Mouse (Mus musculus): ENCODE measurements around the gene AI593442.

Gene AI593442

DNA sequence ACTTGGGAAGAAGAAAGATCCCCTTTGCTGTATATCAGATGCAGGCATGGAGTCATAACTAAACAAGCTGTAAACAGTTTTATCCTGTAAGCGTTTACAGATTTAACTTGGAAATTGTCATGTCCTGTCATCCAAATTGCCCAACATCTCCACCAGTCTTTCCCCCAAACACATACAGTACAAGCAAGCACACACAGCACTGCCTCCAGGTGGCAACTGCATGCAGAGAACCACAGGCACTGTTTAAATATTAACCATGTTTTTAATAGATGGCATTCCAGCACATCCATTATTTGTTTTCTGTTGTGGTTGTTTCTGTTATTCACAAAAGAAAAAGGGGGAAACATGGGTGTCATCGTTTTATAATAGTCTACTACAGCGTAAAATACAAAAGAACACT, 3.6 kb downstream of the AI593442 start:
- TF ChIP-seq POU5F1 (IDR thresholded peaks at IDR 0.05; ENCODE audit: borderline replicate concordance, low read length) (no peak), CTCF (conservative IDR thresholded peaks at IDR 0.05; ENCODE audit: low read length) (no peak), NANOG (IDR thresholded peaks at IDR 0.05; ENCODE audit: borderline replicate concordance, low read length) (no peak)
- H3K36me3 ChIP-seq (ENCODE audit: insufficient read depth, low read length), result no peaks in the 10 kb centered on the region
- H3K27me3 ChIP-seq (ENCODE audit: insufficient read depth, low read length), result peaks cover 34% of the 10 kb centered on the region
- H3K9me3 ChIP-seq (ENCODE audit: low read length), result peaks cover under 1% of the 10 kb centered on the region
- H3K4me1 ChIP-seq (replicated peaks; ENCODE audit: low read depth, low read length), result peaks cover 20% of the 10 kb centered on the region
- H3K4me3 ChIP-seq (replicated peaks; ENCODE audit: low read length), result no peak overlapping the region

DNA sequence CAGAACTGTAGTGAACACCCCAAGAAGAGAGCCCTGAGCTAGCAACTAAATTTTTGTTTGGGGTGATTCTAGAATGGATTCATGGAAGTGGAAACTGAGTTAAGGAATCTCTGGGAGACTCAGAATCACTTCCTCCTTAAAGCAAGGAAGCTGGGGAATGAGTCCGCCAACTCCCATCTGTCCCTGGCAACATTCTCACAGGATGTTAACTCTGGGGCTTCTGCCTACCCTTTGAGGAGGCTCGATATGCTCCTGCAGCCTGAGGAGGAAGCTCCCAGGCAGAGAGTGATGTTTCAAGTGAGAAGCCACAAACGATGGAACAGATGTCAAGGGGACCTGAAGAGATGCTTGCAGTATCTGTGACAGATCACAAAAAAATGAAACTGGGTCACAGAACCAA, 18.2 kb downstream of the AI593442 start:
- no peaks in the 10 kb centered on the region for H3K36me3 ChIP-seq (ENCODE audit: insufficient read depth, low read length)
- no peaks in the 10 kb centered on the region for H3K27me3 ChIP-seq (ENCODE audit: insufficient read depth, low read length)
- no peak for TF ChIP-seq POU5F1 (IDR thresholded peaks at IDR 0.05; ENCODE audit: borderline replicate concordance, low read length)
- H3K4me3 ChIP-seq (replicated peaks; ENCODE audit: low read length), result no peak overlapping the region
- H3K9me3 ChIP-seq (ENCODE audit: low read length), result no peaks in the 10 kb centered on the region
- H3K4me1 ChIP-seq (replicated peaks; ENCODE audit: low read depth, low read length), result no peaks in the 10 kb centered on the region

DNA sequence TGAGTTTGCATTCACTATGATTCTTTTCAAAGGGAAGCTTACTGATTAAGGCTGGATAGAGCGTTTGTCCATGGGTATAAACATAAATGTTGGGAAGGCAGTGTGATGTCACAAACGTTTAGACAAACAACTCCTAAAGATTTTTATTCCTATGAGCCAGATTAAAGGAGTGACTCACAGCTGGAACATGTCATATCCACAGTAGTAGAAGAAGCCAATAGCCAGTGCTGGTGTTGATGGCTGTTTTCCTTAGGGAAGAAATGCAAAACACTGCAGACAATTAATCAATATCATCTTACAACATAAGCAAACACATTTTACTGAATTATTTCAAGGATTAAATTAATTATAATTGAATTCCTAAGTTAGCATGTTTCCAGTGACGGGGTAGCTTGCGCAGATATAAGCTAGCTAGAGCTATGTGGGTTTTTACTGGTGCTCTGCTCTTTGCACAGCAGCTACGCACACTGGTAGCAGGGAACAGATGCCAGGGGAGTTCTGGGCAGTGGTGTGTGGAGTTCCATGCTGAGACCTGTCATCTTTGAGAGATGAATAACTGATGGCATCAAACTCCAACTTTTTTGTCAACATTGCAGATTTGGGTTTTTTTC, 29.1 kb downstream of the AI593442 start:
- TF ChIP-seq NANOG (IDR thresholded peaks at IDR 0.05; ENCODE audit: borderline replicate concordance, low read length), result no peak
- TF ChIP-seq POU5F1 (IDR thresholded peaks at IDR 0.05; ENCODE audit: borderline replicate concordance, low read length), result no peak
- TF ChIP-seq CTCF (conservative IDR thresholded peaks at IDR 0.05; ENCODE audit: low read length), result no peak
- Histone ChIP-seq H3K4me3 (replicated peaks; ENCODE audit: low read length) (no peak overlapping the region), H3K9me3 (ENCODE audit: low read length) (no peaks in the 10 kb centered on the region), H3K36me3 (ENCODE audit: insufficient read depth, low read length) (no peaks in the 10 kb centered on the region), H3K27me3 (ENCODE audit: insufficient read depth, low read length) (no peaks in the 10 kb centered on the region), H3K4me1 (replicated peaks; ENCODE audit: low read depth, low read length) (no peaks in the 10 kb centered on the region)

DNA sequence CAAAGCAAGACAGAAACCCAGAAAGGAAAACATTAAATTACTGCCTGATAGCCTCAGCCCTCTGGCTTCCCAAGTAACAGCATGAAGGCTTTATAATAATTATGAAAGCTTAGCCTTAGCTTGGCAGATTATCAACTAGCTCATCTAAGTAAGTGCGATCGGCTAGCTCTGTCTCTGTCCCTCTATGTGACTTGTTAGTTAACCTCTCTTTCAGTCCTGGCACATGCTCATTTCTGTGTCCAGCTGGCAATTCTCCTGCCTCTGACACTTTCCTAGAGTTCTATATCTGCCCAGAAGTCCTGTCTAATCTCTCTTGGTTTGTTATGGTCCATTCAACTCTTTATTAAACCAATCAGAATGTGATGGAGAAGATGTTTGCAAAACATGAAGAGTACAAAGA, 34.3 kb downstream of the AI593442 start:
- Histone ChIP-seq H3K9me3 (ENCODE audit: low read length) (no peaks in the 10 kb centered on the region), H3K4me1 (replicated peaks; ENCODE audit: low read depth, low read length) (no peaks in the 10 kb centered on the region), H3K36me3 (ENCODE audit: insufficient read depth, low read length) (no peaks in the 10 kb centered on the region), H3K27me3 (ENCODE audit: insufficient read depth, low read length) (no peaks in the 10 kb centered on the region), H3K4me3 (replicated peaks; ENCODE audit: low read length) (no peak overlapping the region)
- TF ChIP-seq NANOG (IDR thresholded peaks at IDR 0.05; ENCODE audit: borderline replicate concordance, low read length) (no peak), CTCF (conservative IDR thresholded peaks at IDR 0.05; ENCODE audit: low read length) (no peak), POU5F1 (IDR thresholded peaks at IDR 0.05; ENCODE audit: borderline replicate concordance, low read length) (no peak)

DNA sequence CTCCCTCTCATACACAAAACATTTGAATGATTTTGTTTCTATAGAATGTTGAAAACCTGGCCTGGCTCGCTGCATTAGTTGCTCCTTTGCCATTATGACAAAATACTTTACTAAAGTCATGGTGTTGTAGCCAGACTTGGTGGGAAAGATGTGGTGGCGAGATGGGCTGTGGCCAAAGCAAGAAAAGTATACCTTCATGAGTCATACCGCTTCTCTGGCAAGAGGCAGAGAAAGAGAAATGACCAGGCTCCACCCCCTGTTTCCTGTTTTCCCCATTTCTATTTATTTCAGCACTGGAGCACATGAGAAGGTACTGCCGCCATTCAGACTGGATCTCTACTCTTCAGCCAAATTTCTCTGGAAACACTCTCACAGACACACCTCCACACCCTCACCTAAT, 35.0 kb downstream of the AI593442 start:
- Histone ChIP-seq H3K36me3 (ENCODE audit: insufficient read depth, low read length) (no peaks in the 10 kb centered on the region), H3K9me3 (ENCODE audit: low read length) (no peaks in the 10 kb centered on the region)
- TF ChIP-seq CTCF (conservative IDR thresholded peaks at IDR 0.05; ENCODE audit: low read length) (no peak), POU5F1 (IDR thresholded peaks at IDR 0.05; ENCODE audit: borderline replicate concordance, low read length) (no peak), NANOG (IDR thresholded peaks at IDR 0.05; ENCODE audit: borderline replicate concordance, low read length) (no peak)

DNA sequence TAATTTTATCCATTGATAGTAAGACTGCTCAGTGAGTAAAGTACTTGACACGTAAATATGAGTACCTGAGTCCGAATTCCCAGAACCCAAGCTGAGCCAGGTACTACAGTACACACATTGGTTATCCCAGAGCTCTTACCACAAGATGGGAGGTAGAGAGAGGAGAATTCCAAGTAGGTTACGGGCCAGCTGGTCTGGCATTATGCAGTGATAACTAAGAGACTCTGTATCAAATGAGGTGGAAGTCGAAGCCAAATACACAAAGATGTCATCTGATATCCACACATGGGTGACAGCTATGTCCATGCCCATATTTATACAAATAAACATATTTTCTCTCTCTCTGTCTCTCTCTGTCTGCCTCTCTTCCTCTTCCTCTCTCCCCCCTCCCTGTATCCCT, 35.4 kb downstream of the AI593442 start:
- TF ChIP-seq POU5F1 (IDR thresholded peaks at IDR 0.05; ENCODE audit: borderline replicate concordance, low read length) (no peak), NANOG (IDR thresholded peaks at IDR 0.05; ENCODE audit: borderline replicate concordance, low read length) (no peak), CTCF (conservative IDR thresholded peaks at IDR 0.05; ENCODE audit: low read length) (no peak)

More for the DNA sequence above, 35.0 kb downstream of the AI593442 start:
- H3K4me3 ChIP-seq (replicated peaks; ENCODE audit: low read length), result no peak overlapping the region
- no peaks in the 10 kb centered on the region for H3K4me1 ChIP-seq (replicated peaks; ENCODE audit: low read depth, low read length)
- H3K27me3 ChIP-seq (ENCODE audit: insufficient read depth, low read length), result no peaks in the 10 kb centered on the region

DNA sequence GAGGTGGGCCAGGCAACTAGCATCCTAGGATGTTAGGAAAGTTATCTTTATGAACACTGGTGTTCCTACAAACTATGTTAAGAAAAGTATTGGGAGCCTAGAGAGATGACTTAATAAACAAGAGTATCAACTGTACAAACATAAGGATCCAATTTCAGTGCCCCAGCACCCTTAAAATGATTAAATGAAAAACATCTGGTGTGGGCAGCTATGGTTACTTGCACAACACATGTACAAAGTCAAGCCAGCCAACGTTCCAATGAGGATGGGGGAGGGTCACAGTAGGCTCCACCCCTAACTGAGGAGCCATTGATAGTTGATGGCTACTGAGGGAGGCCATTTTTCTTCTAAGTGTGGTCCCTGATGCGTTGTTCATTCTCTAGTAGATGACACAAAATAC, 43.6 kb downstream of the AI593442 start:
- H3K9me3 ChIP-seq (ENCODE audit: low read length), result no peaks in the 10 kb centered on the region
- no peaks in the 10 kb centered on the region for H3K36me3 ChIP-seq (ENCODE audit: insufficient read depth, low read length)
- no peaks in the 10 kb centered on the region for H3K4me1 ChIP-seq (replicated peaks; ENCODE audit: low read depth, low read length)
- no peak overlapping the region for H3K4me3 ChIP-seq (replicated peaks; ENCODE audit: low read length)
- no peak for TF ChIP-seq NANOG (IDR thresholded peaks at IDR 0.05; ENCODE audit: borderline replicate concordance, low read length)
- no peak for TF ChIP-seq POU5F1 (IDR thresholded peaks at IDR 0.05; ENCODE audit: borderline replicate concordance, low read length)
- TF ChIP-seq CTCF (conservative IDR thresholded peaks at IDR 0.05; ENCODE audit: low read length), result no peak
- H3K27me3 ChIP-seq (ENCODE audit: insufficient read depth, low read length), result no peaks in the 10 kb centered on the region

More for the DNA sequence above, 35.4 kb downstream of the AI593442 start:
- Histone ChIP-seq H3K9me3 (ENCODE audit: low read length) (no peaks in the 10 kb centered on the region), H3K4me3 (replicated peaks; ENCODE audit: low read length) (no peak overlapping the region), H3K4me1 (replicated peaks; ENCODE audit: low read depth, low read length) (no peaks in the 10 kb centered on the region), H3K27me3 (ENCODE audit: insufficient read depth, low read length) (no peaks in the 10 kb centered on the region), H3K36me3 (ENCODE audit: insufficient read depth, low read length) (no peaks in the 10 kb centered on the region)

DNA sequence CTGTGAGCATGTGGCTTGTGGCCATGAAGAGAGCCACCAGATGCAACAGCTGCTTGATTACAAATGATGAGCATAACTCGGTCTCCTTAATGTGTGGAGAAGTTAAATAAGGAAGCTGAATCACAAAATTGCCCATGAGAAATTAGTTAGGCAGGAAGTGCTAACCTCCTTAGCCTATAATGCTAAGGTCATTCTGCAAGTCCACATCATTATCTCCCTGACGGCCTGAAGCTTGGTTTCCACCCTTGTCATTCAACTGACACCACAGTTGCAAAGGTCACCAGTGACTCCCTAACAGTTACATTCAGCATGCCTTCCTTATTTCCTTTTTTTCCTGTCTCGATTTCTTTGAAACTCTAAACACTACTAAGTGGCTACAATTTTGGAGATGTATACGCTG, 55.7 kb downstream of the AI593442 start:
- no peak for TF ChIP-seq POU5F1 (IDR thresholded peaks at IDR 0.05; ENCODE audit: borderline replicate concordance, low read length)
- TF ChIP-seq CTCF (conservative IDR thresholded peaks at IDR 0.05; ENCODE audit: low read length), result no peak
- no peak for TF ChIP-seq NANOG (IDR thresholded peaks at IDR 0.05; ENCODE audit: borderline replicate concordance, low read length)
- no peaks in the 10 kb centered on the region for H3K36me3 ChIP-seq (ENCODE audit: insufficient read depth, low read length)
- no peaks in the 10 kb centered on the region for H3K9me3 ChIP-seq (ENCODE audit: low read length)
- no peaks in the 10 kb centered on the region for H3K27me3 ChIP-seq (ENCODE audit: insufficient read depth, low read length)
- H3K4me1 ChIP-seq (replicated peaks; ENCODE audit: low read depth, low read length), result peaks cover 11% of the 10 kb centered on the region
- no peak overlapping the region for H3K4me3 ChIP-seq (replicated peaks; ENCODE audit: low read length)

All from E14TG2a.4 (cell line).